Mouse (Mus musculus) thymus, adult 2 months (tissue): ENCODE data around the gene Snd1. TPM values are rescaled to one million over a fixed set of nuclear protein-coding genes. Genes with fewer than 3 reads are reported as not detected.

Experiments
- DNase-seq: peaks from one replicate; pipeline ENCODE4 v3.0.0; 2021
- H3K27ac ChIP-seq: fragments of 200-500 bp; 2 replicates; pipeline ENCODE4 v1.5.1; 2012; ENCODE audit warnings: low read length, control low read depth; ENCODE audit not compliant: control insufficient read depth, insufficient read depth
- H3K27me3 ChIP-seq: fragments of 200-500 bp; 2 replicates; pipeline ENCODE4 v1.6.1; 2012; ENCODE audit warnings: mild to moderate bottlenecking, low read length, moderate library complexity, mixed read lengths; ENCODE audit not compliant: control insufficient read depth, insufficient read depth
- H3K36me3 ChIP-seq: fragments of 200-500 bp; 2 replicates; pipeline ENCODE4 v1.6.1; 2012; ENCODE audit warnings: mild to moderate bottlenecking, low read length, moderate library complexity; ENCODE audit not compliant: control insufficient read depth, insufficient read depth
- H3K4me1 ChIP-seq: fragments of 200-500 bp; replicated peaks from 2 replicates; pipeline ENCODE4 v1.6.1; 2012; ENCODE audit warnings: low read length; ENCODE audit not compliant: control insufficient read depth, insufficient read depth
- H3K4me3 ChIP-seq: fragments of 200-500 bp; 2 replicates; pipeline ENCODE4 v1.5.1; 2012; ENCODE audit warnings: mild to moderate bottlenecking, low read length, control low read depth, moderate library complexity; ENCODE audit not compliant: control insufficient read depth, insufficient read depth
- CTCF ChIP-seq: fragments of 200-500 bp; IDR thresholded peaks from 2 replicates; pipeline ENCODE4 v1.5.1; 2012; ENCODE audit warnings: mild to moderate bottlenecking, control low read depth, low read length, moderate library complexity, borderline replicate concordance; ENCODE audit not compliant: control insufficient read depth, poor library complexity, insufficient read depth; ENCODE audit errors: extremely low read depth
- POLR2A ChIP-seq: fragments of 200-500 bp; IDR thresholded peaks from 2 replicates; pipeline ENCODE4 v1.6.1; 2012; ENCODE audit warnings: mild to moderate bottlenecking, low read length, control low read depth, moderate library complexity; ENCODE audit not compliant: control insufficient read depth, poor library complexity, insufficient read depth; ENCODE audit errors: extremely low read depth
- WGBS: fragments of 180-500 bp; shearing (Covaris S2); methylation state at CpG from one replicate; pipeline ENCODE4 v1.1.7; 2018; 5-methylcytosine and 5-hydroxymethylcytosine counted together
- polyA plus RNA-seq: library from polyadenylated mRNA; depleted of rRNA; stranded (reverse); fragments of >200 nt; gene quantifications from 2 replicates; pipeline ENCODE4 v1.2.3, GENCODE M21; 2012

Gene Snd1
- polyA plus RNA-seq, 1 experiment: 79.3 TPM

- Histone ChIP-seq H3K4me1 (no peaks in the 10 kb centered on the region), H3K27me3 (no peaks in the 10 kb centered on the region), H3K27ac (no peak overlapping the region), H3K4me3 (no peak overlapping the region), H3K36me3 (no peaks in the 10 kb centered on the region)
- no peak for DNase-seq
- 90% methylated on average over 4 of the region's 4 CpGs for WGBS
- TF ChIP-seq CTCF (no peak), POLR2A (no peak)
Observed at GRCm38 (mm10) chr6:28758293-28758692, 283.4 kb downstream of the Snd1 start.

GRCm38 (mm10) chr6:28761728-28762127 lies 286.8 kb downstream of the Snd1 start:
- H3K27ac ChIP-seq: no peak overlapping the region
- H3K4me1 ChIP-seq: no peaks in the 10 kb centered on the region
- DNase-seq: no peak
- no peak for TF ChIP-seq CTCF
- no peak for TF ChIP-seq POLR2A
- 94% methylated on average over 3 of the region's 3 CpGs for WGBS
- H3K36me3 ChIP-seq: no peaks in the 10 kb centered on the region
- no peak overlapping the region for H3K4me3 ChIP-seq
- H3K27me3 ChIP-seq: no peaks in the 10 kb centered on the region

GRCm38 (mm10) chr6:28762132-28762775 lies 287.3 kb downstream of the Snd1 start:
- H3K36me3 ChIP-seq: no peaks in the 10 kb centered on the region
- 97% methylated on average over 5 of the region's 5 CpGs for WGBS
- no peaks in the 10 kb centered on the region for H3K4me1 ChIP-seq
- H3K4me3 ChIP-seq: no peak overlapping the region
- no peak overlapping the region for H3K27ac ChIP-seq
- DNase-seq: no peak
- TF ChIP-seq CTCF (no peak), POLR2A (no peak)
- H3K27me3 ChIP-seq: no peaks in the 10 kb centered on the region

DNA sequence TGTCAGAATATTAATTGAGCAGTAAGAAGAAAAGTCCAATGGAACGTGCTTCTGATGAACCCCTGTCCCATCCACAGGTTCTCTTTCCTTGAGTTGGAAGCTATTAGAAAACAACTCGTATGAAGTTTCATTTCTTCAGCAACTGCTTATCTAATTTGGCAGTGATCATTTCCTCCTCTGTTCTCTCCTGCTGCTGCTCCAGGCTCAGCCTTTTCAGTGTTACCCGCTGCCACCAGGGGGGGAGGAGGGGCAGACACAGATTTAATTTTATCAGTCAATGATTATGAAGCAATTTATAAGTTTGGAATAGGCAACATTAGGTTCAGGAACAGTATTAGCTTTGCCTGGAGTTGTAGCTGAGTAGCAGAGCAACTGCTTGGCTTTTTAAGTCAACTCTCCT lies 291.7 kb downstream of the Snd1 start:
- no peak overlapping the region for H3K27ac ChIP-seq
- no peak overlapping the region for H3K4me3 ChIP-seq
- H3K4me1 ChIP-seq: no peaks in the 10 kb centered on the region
- no peak for DNase-seq
- no peaks in the 10 kb centered on the region for H3K36me3 ChIP-seq
- TF ChIP-seq CTCF (no peak), POLR2A (no peak)
- no peaks in the 10 kb centered on the region for H3K27me3 ChIP-seq
- WGBS: 88% methylated on average over 3 of the region's 3 CpGs

DNA sequence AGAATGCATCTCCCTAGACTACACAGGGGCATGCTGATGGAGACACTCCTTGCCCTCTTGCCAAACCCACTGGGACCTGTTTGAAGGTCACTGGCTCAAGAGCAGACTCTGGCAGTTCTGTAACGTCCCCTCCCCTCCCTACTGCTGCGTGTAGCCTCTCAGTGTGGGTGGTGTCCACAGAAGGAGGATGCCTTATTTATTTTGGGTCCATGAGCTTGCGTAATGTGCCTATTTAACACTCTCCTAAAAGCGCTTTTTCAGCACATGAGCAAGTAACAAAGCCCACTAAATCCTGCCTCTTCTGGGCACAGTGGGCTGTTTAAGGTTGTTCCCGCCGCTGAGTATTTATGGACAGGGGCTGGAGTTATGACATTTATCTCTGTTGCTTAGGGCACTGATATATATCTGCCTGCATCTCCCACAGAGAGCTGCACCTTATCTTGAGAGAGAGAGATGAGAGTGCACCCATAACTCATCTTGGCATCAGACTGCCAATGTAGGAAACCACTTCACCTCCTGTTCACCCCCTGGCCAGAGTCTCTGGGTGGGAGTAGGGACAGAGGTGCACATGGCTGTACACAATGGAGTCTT lies 293.0 kb downstream of the Snd1 start:
- H3K36me3 ChIP-seq: no peaks in the 10 kb centered on the region
- 93% methylated on average over 6 of the region's 6 CpGs for WGBS
- no peak for DNase-seq
- H3K27ac ChIP-seq: no peak overlapping the region
- H3K4me1 ChIP-seq: no peaks in the 10 kb centered on the region
- no peak overlapping the region for H3K4me3 ChIP-seq
- H3K27me3 ChIP-seq: no peaks in the 10 kb centered on the region
- TF ChIP-seq POLR2A: no peak
- no peak for TF ChIP-seq CTCF

DNA sequence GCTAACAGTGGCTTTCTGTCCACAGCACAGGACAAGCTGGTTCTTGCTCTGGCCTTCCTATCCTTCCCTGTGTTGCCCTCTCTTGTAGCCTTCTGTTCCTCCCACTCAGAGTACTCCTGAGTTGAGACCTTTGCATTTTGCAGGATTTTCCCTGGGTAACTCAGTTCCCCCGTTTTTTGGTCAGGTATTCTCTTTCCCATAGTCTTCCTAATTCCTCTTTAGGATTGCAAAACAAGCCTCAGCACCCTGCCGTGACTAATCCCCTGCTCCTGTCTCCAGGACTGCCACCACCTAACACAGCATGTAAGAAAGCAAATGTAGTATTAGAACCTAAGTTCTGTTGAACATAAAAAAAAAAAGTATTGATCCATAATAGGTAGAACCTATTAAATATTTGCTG lies 296.4 kb downstream of the Snd1 start:
- Histone ChIP-seq H3K36me3 (no peaks in the 10 kb centered on the region), H3K27ac (no peak overlapping the region), H3K4me3 (no peak overlapping the region), H3K4me1 (no peaks in the 10 kb centered on the region), H3K27me3 (no peaks in the 10 kb centered on the region)
- DNase-seq: no peak
- TF ChIP-seq CTCF: no peak
- TF ChIP-seq POLR2A: no peak
- 88% methylated on average over 2 of the region's 2 CpGs for WGBS

DNA sequence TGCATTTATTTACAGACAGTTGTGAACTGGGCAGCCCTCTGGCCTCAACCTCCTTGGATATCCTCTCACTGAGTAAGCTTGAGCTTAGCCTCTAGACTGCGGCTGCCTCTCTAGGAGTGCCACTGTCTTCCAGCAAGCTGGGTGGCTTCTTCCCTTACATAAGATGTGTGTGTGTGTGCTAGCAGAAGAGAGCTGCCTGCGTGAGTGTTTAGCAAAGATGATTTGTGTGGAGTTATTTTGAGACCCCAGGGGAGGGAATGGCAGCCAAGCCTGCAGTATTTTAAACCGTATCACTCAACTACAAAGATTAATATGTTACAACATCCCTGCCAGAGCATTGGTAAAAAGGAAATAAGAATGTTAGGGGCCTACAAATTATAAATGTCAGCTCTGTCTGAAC lies 306.8 kb downstream of the Snd1 start:
- H3K4me3 ChIP-seq: no peak overlapping the region
- TF ChIP-seq CTCF (no peak), POLR2A (no peak)
- H3K4me1 ChIP-seq: no peaks in the 10 kb centered on the region
- no peaks in the 10 kb centered on the region for H3K27me3 ChIP-seq
- DNase-seq: no peak
- H3K36me3 ChIP-seq: no peaks in the 10 kb centered on the region
- WGBS: 94% methylated on average over 3 of the region's 3 CpGs
- H3K27ac ChIP-seq: no peak overlapping the region

- Histone ChIP-seq H3K36me3 (no peaks in the 10 kb centered on the region), H3K27me3 (no peaks in the 10 kb centered on the region), H3K4me1 (no peaks in the 10 kb centered on the region), H3K4me3 (no peak overlapping the region), H3K27ac (no peak overlapping the region)
- DNase-seq: no peak
- TF ChIP-seq CTCF: no peak
- TF ChIP-seq POLR2A: no peak
- 95% methylated on average over 4 of the region's 4 CpGs for WGBS
Observed at GRCm38 (mm10) chr6:28783082-28783647, 308.2 kb downstream of the Snd1 start.
